Mouse (Mus musculus): ENCODE results near the gene Bysl. TPM values are rescaled to one million over a fixed set of nuclear protein-coding genes. Genes with fewer than 3 reads are reported as not detected.
A peak's percentile ranks its signal among the peaks of the same experiment; 100 is the strongest.

The Bysl gene
- polyA plus RNA-seq, 1 experiment from 2014 or later = 9.9 TPM

GRCm38 (mm10) chr17:47596162-47596838 lies 15.0 kb downstream of the Bysl start:
- H3K36me3 ChIP-seq (ENCODE audit: insufficient read depth, low read length) = 0 out of 2 replicates have a peak, but pooled peaks cover 5% of the 10 kb centered on the region
- peak overlapping the region; percentile 91 for H3K4me2 ChIP-seq (replicated peaks; ENCODE audit: low read depth, low read length)
- H3K9ac ChIP-seq (replicated peaks; ENCODE audit: low read depth) = peak overlapping the region; percentile 45
- peaks cover 28% of the 10 kb centered on the region for H3K4me1 ChIP-seq (ENCODE audit: insufficient read depth, low read depth, low read length)
- H3K27ac ChIP-seq (ENCODE audit: low read length) = peak overlapping the region; percentile 94
- no peaks in the 10 kb centered on the region for H3K27me3 ChIP-seq (replicated peaks; ENCODE audit: insufficient read depth, low read length)
- 36% methylated on average over 5 of the region's 6 CpGs for WGBS
- TF ChIP-seq EP300 (IDR thresholded peaks at IDR 0.05) (peak; percentile 55; the same call in 1 of the 2 replicates), CTCF (IDR thresholded peaks at IDR 0.05) (no peak)
- DNase-seq (ENCODE audit: low spot score) (peak; percentile 36), ATAC-seq (no peak)
- no peaks in the 10 kb centered on the region for H3K9me3 ChIP-seq (ENCODE audit: low read length)
- H3K4me3 ChIP-seq (ENCODE audit: low read depth, low read length) = peak overlapping the region; percentile 76; the same call in 1 of the 2 replicates

DNA sequence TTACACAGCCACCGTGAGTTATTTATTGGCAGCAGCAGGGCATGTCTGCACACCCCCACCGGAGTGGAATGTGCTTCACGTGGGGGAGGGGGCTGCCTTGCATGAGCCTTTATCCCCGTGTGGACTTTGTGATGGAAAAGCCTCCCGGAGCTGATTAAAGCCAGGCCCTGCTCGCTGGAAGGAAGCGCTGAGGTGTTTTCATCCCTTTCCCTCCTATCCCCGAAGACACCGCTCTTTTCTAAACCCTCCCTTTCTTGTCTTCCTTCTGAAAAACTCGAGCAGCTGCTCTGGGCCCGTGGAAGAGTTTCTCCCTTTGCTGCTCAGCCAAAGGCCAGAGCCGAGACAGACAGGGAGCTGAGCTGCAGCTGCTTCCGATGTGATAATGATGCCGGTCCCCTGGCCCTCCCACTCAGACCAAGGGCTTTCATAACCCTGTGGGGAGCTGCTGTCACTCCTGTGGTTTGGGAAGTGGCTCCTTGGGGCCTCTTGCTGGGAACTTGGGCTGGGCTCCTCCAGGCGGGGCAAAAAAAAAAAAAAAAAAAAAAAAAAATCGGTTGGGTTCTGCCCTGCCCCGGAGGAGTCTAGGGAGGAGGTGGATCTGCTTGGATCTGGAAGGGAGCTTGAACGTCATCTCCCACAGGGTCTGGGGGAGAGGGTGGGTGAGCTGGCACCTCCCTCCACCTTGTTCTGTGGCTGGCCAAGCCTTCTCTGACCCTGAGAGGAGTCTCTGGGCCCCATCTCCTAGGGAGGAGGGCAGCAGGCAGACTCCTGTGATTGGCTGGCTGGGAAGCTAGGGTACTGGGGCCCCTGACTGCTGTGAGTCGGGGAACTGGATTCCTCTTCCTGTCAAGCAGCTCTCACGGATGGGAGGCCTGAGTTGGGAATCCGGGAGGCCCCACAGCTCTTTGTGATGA lies 15.8 kb downstream of the Bysl start:
- Histone ChIP-seq H3K9ac (replicated peaks; ENCODE audit: low read depth) (peak overlapping the region; percentile 45), H3K9me3 (ENCODE audit: low read length) (no peaks in the 10 kb centered on the region), H3K4me1 (ENCODE audit: insufficient read depth, low read depth, low read length) (peaks cover 28% of the 10 kb centered on the region), H3K27ac (ENCODE audit: low read length) (peak overlapping the region; percentile 94), H3K27me3 (replicated peaks; ENCODE audit: insufficient read depth, low read length) (no peaks in the 10 kb centered on the region), H3K36me3 (ENCODE audit: insufficient read depth, low read length) (0 out of 2 replicates have a peak, but pooled peaks cover 5% of the 10 kb centered on the region), H3K4me3 (ENCODE audit: low read depth, low read length) (peak overlapping the region; percentile 76), H3K4me2 (replicated peaks; ENCODE audit: low read depth, low read length) (peak overlapping the region; percentile 91)
- ATAC-seq = peak; percentile 35
- peak; percentile 92 for DNase-seq (ENCODE audit: low spot score)
- TF ChIP-seq EP300 (IDR thresholded peaks at IDR 0.05) (0 out of 2 replicates have a peak, but pooled peaks have one; percentile 33), CTCF (IDR thresholded peaks at IDR 0.05) (no peak)
- WGBS = 2% methylated on average over 20 of the region's 21 CpGs

DNA sequence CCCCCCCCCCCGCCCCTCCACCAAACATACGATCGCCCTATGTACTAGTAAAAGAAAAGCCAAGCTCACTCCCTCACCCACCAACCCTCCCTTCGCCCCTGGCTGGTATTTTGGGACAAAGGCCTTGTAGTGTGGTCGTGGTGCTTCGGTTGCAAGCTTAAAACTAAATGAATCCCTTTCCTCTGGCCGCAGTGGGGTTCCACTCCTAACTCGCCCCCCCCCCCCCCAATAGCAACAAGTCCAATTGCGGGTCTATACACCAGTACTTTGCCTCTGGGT lies 16.4 kb downstream of the Bysl start:
- DNase-seq (ENCODE audit: low spot score) = no peak
- Histone ChIP-seq H3K9ac (replicated peaks; ENCODE audit: low read depth) (peak overlapping the region; percentile 72), H3K9me3 (ENCODE audit: low read length) (no peaks in the 10 kb centered on the region), H3K27ac (ENCODE audit: low read length) (peak overlapping the region; percentile 94), H3K27me3 (replicated peaks; ENCODE audit: insufficient read depth, low read length) (no peaks in the 10 kb centered on the region), H3K4me3 (ENCODE audit: low read depth, low read length) (peak overlapping the region; percentile 76), H3K4me2 (replicated peaks; ENCODE audit: low read depth, low read length) (peak overlapping the region; percentile 91), H3K4me1 (ENCODE audit: insufficient read depth, low read depth, low read length) (peaks cover 28% of the 10 kb centered on the region), H3K36me3 (ENCODE audit: insufficient read depth, low read length) (0 out of 2 replicates have a peak, but pooled peaks cover 5% of the 10 kb centered on the region)
- WGBS = 4% methylated on average over 8 of the region's 9 CpGs
- TF ChIP-seq CTCF (IDR thresholded peaks at IDR 0.05) (no peak), EP300 (IDR thresholded peaks at IDR 0.05) (no peak)
- no peak for ATAC-seq

DNA sequence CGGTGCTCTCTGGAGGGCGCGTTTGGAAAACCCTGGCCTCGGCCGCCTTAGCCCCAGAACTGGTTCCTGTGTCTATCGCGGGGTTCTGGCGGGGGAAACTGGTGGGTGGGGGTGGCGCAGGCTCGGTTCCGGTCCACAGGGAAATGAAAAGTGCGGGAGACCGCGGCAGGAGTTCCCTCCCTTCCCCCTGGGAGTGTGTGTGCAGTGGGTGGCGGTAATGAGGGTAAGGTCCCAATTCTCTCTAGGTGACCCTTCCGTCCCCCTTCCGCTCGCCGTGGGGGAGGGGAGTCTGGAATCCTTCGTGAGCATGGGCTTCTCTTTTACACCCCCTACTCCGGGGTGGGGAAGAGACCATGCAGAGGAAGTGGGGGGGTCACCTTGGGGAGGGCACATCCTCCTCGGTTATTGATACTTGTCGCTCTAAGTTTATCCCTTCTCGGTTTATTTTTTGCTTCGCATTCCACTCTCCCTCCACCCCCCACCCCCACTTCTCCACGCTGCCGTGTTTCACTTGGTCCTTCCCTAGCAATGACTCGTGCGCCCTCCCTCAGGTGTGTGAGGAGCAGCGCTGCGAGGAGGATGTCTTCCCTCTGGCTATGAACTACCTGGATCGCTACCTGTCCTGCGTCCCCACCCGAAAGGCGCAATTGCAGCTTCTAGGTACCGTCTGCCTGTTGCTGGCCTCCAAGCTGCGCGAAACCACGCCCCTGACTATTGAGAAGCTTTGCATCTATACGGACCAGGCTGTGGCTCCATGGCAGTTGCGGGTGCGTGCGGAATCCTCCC lies 16.9 kb downstream of the Bysl start:
- WGBS = under 1% methylated on average over 40 of the region's 43 CpGs
- H3K9ac ChIP-seq (replicated peaks; ENCODE audit: low read depth) = peak overlapping the region; percentile 72
- peak; percentile 57 for DNase-seq (ENCODE audit: low spot score)
- TF ChIP-seq CTCF (IDR thresholded peaks at IDR 0.05) (no peak), EP300 (IDR thresholded peaks at IDR 0.05) (no peak)
- H3K36me3 ChIP-seq (ENCODE audit: insufficient read depth, low read length) = no peaks in the 10 kb centered on the region
- peaks cover 26% of the 10 kb centered on the region for H3K4me1 ChIP-seq (ENCODE audit: insufficient read depth, low read depth, low read length)
- peak overlapping the region; percentile 76 for H3K4me3 ChIP-seq (ENCODE audit: low read depth, low read length)
- peak overlapping the region; percentile 91 for H3K4me2 ChIP-seq (replicated peaks; ENCODE audit: low read depth, low read length)
- no peaks in the 10 kb centered on the region for H3K9me3 ChIP-seq (ENCODE audit: low read length)
- H3K27me3 ChIP-seq (replicated peaks; ENCODE audit: insufficient read depth, low read length) = no peaks in the 10 kb centered on the region
- no peak for ATAC-seq
- peak overlapping the region; percentile 94 for H3K27ac ChIP-seq (ENCODE audit: low read length)

GRCm38 (mm10) chr17:47593854-47594182 lies 17.5 kb downstream of the Bysl start:
- WGBS = under 1% methylated on average over 13 of the region's 13 CpGs
- TF ChIP-seq EP300 (IDR thresholded peaks at IDR 0.05) (no peak), CTCF (IDR thresholded peaks at IDR 0.05) (no peak)
- Histone ChIP-seq H3K36me3 (ENCODE audit: insufficient read depth, low read length) (no peaks in the 10 kb centered on the region), H3K4me1 (ENCODE audit: insufficient read depth, low read depth, low read length) (peaks cover 26% of the 10 kb centered on the region), H3K27ac (ENCODE audit: low read length) (peak overlapping the region; percentile 94), H3K27me3 (replicated peaks; ENCODE audit: insufficient read depth, low read length) (no peaks in the 10 kb centered on the region), H3K4me2 (replicated peaks; ENCODE audit: low read depth, low read length) (peak overlapping the region; percentile 91), H3K4me3 (ENCODE audit: low read depth, low read length) (peak overlapping the region; percentile 76), H3K9ac (replicated peaks; ENCODE audit: low read depth) (peak overlapping the region; percentile 72), H3K9me3 (ENCODE audit: low read length) (no peaks in the 10 kb centered on the region)
- ATAC-seq (no peak), DNase-seq (ENCODE audit: low spot score) (no peak)
